Mouse (Mus musculus): ENCODE measurements around the gene Eif3k.

Gene Eif3k

GRCm38 (mm10) chr7:28957997-28958725, 23.5 kb downstream of the Eif3k start:
- no peak for DNase-seq

- DNase-seq: no peak
Observed at GRCm38 (mm10) chr7:28957286-28957685, 24.4 kb downstream of the Eif3k start.

GRCm38 (mm10) chr7:28956270-28956669, 25.4 kb downstream of the Eif3k start:
- DNase-seq: no peak

- no peak for DNase-seq
Observed at GRCm38 (mm10) chr7:28955295-28955897, 26.3 kb downstream of the Eif3k start.

GRCm38 (mm10) chr7:28954773-28955172, 26.9 kb downstream of the Eif3k start:
- DNase-seq: no peak

GRCm38 (mm10) chr7:28953476-28954376, 27.9 kb downstream of the Eif3k start:
- DNase-seq: no peak

GRCm38 (mm10) chr7:28952786-28953185, 28.9 kb downstream of the Eif3k start:
- DNase-seq: no peak

- no peak for DNase-seq
Observed at GRCm38 (mm10) chr7:28951764-28952163, 29.9 kb downstream of the Eif3k start.

- no peak for DNase-seq
Observed at GRCm38 (mm10) chr7:28950346-28951037, 31.2 kb downstream of the Eif3k start.

GRCm38 (mm10) chr7:28949298-28949697, 32.4 kb downstream of the Eif3k start:
- no peak for DNase-seq

- no peak for DNase-seq
Observed at GRCm38 (mm10) chr7:28948746-28949145, 32.9 kb downstream of the Eif3k start.

GRCm38 (mm10) chr7:28946271-28946610, 35.4 kb downstream of the Eif3k start:
- no peak for DNase-seq

- DNase-seq: no peak
Observed at GRCm38 (mm10) chr7:28945416-28946270, 36.0 kb downstream of the Eif3k start.

GRCm38 (mm10) chr7:28944756-28945415, 36.8 kb downstream of the Eif3k start:
- DNase-seq: no peak

GRCm38 (mm10) chr7:28943451-28944180, 38.0 kb downstream of the Eif3k start:
- DNase-seq: no peak

GRCm38 (mm10) chr7:28941542-28941941, 40.1 kb downstream of the Eif3k start:
- DNase-seq: no peak

GRCm38 (mm10) chr7:28941129-28941528, 40.5 kb downstream of the Eif3k start:
- no peak for DNase-seq

- no peak for DNase-seq
Observed at GRCm38 (mm10) chr7:28939418-28940183, 42.1 kb downstream of the Eif3k start.

GRCm38 (mm10) chr7:28938654-28939053, 43.0 kb downstream of the Eif3k start:
- DNase-seq: no peak

GRCm38 (mm10) chr7:28936787-28937186, 44.9 kb downstream of the Eif3k start:
- no peak for DNase-seq

Data from cerebellum, adult 8-10 months (tissue).